Mouse (Mus musculus) ovary, postnatal 36 days (tissue): ENCODE data around the gene Natd1.
A peak's percentile ranks its signal among the peaks of the same experiment; 100 is the strongest.

Experiments
- DNase-seq: peaks from one replicate; pipeline ENCODE4 v3.0.0; 2022; ENCODE audit warnings: low spot score, mixed read lengths

Gene Natd1

GRCm38 (mm10) chr11:60914491-60914890, at the start of gene Natd1:
Natd1 (minus strand) TSS chr11:60914750.
- DNase-seq, result no peak

DNA sequence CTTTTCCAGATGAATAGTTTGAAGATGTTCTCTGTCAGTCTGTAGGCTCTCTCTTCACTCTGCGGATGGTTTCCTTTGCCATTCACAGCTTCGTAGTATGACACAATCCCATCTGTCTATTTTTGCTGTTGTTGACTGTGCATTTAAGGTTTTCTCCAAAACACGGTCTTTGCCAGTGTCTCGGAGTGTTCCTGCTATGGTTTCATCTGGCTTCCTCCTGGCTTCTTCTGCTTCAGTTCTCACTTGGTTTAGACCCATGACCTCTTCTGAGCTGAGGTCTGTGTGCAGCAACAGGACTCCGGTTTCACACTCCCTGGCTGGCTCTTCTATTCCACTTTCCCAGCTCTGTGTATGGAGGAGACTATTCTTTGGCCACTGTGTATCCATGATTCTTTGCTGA, 48.2 kb upstream of the Natd1 start:
- DNase-seq, result no peak

GRCm38 (mm10) chr11:60961176-60961575, 46.6 kb upstream of the Natd1 start:
- no peak for DNase-seq

GRCm38 (mm10) chr11:60958948-60959347, 44.4 kb upstream of the Natd1 start:
- DNase-seq, result no peak

- no peak for DNase-seq
These were observed 41.3 kb upstream of the Natd1 start for GRCm38 (mm10) chr11:60955621-60956383.

DNA sequence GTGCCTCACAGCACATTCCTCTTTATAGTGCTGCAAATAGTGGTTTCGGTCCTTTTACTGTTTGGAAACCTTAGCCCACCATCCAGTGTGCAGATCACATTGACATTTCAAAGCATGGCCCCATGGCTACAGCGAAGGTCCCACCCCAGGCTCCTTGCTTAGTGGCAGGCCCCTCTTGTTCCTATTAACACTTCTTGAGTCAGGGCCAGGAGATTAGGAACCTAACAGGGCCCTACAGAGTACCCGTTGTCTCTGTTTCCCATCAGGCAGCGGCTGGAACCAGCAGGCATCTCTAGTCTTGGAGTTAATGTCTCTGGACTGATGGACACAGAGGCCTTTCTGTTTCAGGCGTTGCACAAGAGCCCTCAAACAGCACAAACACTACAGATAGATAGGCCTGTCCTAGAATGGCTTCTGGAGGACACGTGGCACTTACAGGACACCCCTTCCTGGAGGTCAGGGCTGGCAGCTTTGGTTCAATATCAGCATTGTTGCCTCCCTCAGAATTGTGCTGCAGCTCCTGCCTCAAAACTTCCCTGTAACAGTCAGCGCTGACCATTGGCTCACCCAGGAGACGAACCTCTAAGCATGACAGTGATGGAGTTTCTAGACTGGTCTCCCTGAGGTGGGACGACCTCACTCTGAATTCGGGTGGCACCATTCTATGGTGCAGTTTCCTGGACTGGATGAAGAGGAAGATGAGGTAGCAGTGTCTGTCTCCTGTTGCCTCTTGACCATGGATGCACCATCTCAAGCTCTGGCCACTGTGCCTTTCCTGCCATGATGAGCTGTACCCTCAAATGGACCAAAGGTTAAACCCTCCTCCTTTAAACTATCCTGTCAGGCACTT, 39.9 kb upstream of the Natd1 start:
- no peak for DNase-seq

GRCm38 (mm10) chr11:60953803-60954202, 39.3 kb upstream of the Natd1 start:
- peak; percentile 89 for DNase-seq

GRCm38 (mm10) chr11:60952986-60953385, 38.4 kb upstream of the Natd1 start:
- no peak for DNase-seq

GRCm38 (mm10) chr11:60952362-60952761, 37.8 kb upstream of the Natd1 start:
- no peak for DNase-seq

- no peak for DNase-seq
These were observed 37.3 kb upstream of the Natd1 start for GRCm38 (mm10) chr11:60951896-60952295.

- peak; percentile 1 for DNase-seq
These were observed 30.5 kb upstream of the Natd1 start for GRCm38 (mm10) chr11:60945003-60945402.

GRCm38 (mm10) chr11:60942263-60943015, 27.9 kb upstream of the Natd1 start:
- peak; percentile 1 for DNase-seq

DNA sequence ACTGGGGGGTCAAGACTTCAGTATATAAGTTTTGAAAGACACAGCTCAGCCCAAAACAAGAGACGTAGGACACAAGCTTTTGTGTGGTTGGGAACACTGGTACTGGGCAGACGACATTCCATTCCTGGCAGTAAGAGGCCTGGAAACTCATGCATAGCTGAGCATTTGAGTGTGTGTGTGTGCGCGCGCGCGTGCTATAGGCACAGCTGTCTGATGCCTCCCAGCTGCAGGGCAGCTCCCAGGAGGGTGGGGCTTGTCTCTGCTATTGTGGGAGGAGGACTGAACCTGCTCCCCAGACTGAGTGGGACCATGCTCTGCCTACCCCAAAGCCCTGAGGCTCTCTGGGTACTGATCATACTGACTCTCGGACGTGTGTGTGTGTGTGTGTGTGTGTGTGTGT, 26.8 kb upstream of the Natd1 start:
- no peak for DNase-seq

DNA sequence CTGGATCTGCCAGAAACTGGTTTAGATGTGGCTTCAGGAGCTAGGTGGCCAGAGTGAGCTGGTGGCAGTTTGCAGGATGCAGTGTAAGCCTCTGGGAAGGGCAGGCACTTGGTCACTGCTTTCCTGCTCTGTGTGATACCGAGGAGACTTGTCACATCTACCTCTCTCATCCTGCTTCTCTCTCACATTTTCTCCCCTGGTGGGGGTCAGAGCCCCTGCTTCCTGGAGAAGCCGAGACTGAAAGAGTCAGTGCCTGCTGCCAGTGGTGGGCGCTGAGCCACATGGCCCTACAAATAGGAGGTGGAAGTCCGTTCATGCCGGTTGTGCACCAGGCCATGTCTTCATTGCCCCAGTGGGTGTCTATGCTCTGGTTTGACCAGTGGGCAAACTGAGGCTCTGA, 26.0 kb upstream of the Natd1 start:
- DNase-seq, result no peak

- DNase-seq, result no peak
These were observed 24.9 kb upstream of the Natd1 start for GRCm38 (mm10) chr11:60939487-60939886.

GRCm38 (mm10) chr11:60937611-60938010, 23.1 kb upstream of the Natd1 start:
- DNase-seq, result no peak

DNA sequence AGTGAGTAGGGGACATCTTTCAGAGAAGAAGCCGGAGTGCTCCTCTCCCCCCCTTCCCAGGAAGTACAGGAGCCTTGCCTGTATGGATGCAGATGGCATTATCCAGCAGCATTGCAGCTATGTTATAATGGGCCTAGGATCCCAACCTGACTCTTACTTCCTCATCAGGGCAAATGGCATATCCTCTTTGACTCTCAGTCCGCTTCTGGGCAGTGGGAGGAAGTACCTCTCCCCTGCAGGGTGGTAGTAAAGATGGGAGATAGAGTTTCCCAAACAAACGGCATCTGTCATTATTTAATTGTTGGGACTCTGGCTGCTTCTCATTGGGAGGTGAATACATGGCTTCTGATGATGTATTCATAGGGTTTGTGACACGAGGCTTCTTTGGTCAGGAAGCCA, 21.4 kb upstream of the Natd1 start:
- DNase-seq, result no peak

- DNase-seq, result peak; percentile 36
These were observed 20.9 kb upstream of the Natd1 start for GRCm38 (mm10) chr11:60935326-60935974.

DNA sequence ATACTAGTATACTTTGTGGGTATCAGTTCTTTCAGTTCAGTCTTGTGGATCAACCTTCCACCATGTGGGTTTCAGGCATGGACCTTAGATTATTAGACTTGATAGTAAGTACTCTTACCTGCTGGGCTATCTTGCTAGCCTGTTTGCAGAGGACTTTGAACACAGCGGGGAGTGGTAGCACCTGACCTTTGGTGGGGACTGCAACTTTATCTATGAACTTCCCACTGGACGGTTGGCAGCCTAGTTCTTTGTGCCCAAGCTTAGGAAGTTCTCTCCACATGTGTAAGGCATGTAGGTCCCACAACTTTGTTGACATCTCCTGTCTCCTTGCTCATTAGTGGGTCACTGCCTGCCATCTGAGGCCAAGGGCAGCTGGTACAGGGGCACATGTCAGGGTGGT, 20.2 kb upstream of the Natd1 start:
- DNase-seq, result no peak

- peak; percentile 24 for DNase-seq
These were observed 18.8 kb upstream of the Natd1 start for GRCm38 (mm10) chr11:60933178-60933930.

DNA sequence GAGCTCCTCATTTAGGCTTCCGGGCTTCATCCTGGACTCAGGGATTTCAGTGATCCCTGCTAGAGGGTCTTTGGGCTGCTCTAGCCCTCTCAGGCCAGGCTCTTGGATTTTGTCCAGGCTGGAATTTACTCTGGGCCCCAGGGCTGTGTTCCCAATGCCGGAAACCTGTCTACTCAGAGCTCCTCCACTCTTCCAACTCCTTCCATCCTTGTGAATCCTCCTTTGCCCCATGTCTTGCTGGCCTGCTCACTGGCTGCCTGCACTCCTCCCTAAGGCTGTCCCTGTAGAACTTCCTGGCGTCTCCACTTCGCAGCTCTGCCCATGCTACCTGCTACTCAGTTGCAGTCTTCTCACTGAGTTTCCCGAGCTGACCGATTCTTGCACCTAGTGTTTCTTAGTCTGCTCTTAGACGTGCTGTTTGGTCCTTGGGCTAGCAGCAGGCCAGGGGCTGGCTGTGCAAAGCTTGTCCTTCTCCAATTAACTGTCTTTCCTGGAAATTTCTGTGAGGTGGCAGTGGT, 18.0 kb upstream of the Natd1 start:
- no peak for DNase-seq
